Mouse (Mus musculus) gastrocnemius, adult 2 months (tissue): ENCODE results near the gene Zfp276. TPM values are rescaled to one million over a fixed set of nuclear protein-coding genes. Genes with fewer than 3 reads are reported as not detected.
"Not testable (repeated sequence)": the region's sequence is repeated elsewhere in the genome, so short reads cannot be mapped to it uniquely, and the experiment has no call there.

Experiments used
- DNase-seq: peaks from one replicate; pipeline ENCODE4 v3.0.0; 2022
- H3K27ac ChIP-seq: fragments of 200-600 bp; 2 replicates; pipeline ENCODE4 v1.8.1; 2022; ENCODE audit warnings: mild to moderate bottlenecking
- H3K4me3 ChIP-seq: fragments of 200-600 bp; 2 replicates; pipeline ENCODE4 v1.8.1; 2022; ENCODE audit warnings: mild to moderate bottlenecking, moderate library complexity
- CTCF ChIP-seq: fragments of 200-600 bp; IDR thresholded peaks from 2 replicates; pipeline ENCODE4 v1.8.1; 2022; ENCODE audit warnings: antibody characterized with exemption, mild to moderate bottlenecking, moderate library complexity
- intact Hi-C: fragments of 180-260 bp; cut with DNase I; formaldehyde crosslinking; loops from one replicate; pipeline ENCODE4 v1.15.1; 2025
- long read RNA-seq, 2 experiments: library from polyadenylated mRNA; stranded (forward); transcript quantifications; one replicate each; pipeline ENCODE4 v2.0.0; 2021
- total RNA-seq, 2 experiments: library from RNA; stranded (reverse); gene quantifications; 2 replicates each; pipeline ENCODE4 v1.2.3; 2021

The Zfp276 gene
- 1 to 10 TPM; 5.2 to 8.1 TPM for total RNA-seq
- long read RNA-seq, experiment 1, full-length matches to known transcripts: 2 of 6 reads
- long read RNA-seq, experiment 1, partial matches to known transcripts: 0 of 6 reads
- long read RNA-seq, experiment 1, other reads (novel, unspliced or antisense): 4 of 6 reads
- long read RNA-seq, experiment 2, full-length matches to known transcripts: 2 of 8 reads
- long read RNA-seq, experiment 2, partial matches to known transcripts: 0 of 8 reads
- long read RNA-seq, experiment 2, other reads (novel, unspliced or antisense): 6 of 8 reads

DNA sequence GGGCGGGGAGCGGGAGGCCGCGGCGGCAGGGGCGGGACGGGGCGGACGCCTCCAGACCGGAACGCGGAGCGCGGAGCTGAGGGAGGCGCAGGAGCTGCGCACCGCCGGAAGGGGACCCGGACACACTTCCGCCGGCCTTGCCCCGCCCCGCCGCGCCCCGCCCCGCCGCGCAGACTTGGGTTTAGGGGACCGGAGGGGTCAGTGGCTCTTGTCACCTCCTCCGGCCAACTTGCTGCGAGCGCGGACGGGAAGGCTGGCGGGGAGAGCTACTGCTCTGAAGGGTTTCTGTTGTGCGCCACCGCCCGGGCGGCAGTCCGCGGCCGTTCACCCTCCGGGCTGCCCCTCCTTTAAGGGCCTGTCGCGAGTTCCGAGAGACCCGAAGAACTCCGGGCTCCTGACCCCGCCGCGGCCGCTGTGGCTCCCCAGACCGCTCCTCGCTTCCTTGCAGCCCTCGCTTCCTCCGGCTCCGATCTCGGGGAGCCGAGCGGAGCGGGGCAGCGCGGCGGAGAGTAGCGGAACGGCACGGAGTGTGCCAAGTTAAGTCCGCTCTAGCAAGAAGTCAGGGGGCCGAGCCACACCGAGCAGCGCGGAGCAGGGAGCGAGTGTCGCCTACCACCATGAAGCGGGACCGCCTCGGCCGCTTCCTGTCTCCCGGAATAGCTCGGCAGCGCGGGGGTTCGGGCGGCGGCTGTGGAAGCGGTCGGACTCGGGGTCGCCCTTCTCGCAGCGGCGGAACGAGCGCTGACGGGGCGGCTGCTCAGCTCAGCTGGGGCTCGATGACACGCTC is at the start of gene Zfp276, which contains the start of gene Vps9d1:
TSS of gene Zfp276 (plus strand) at position 97 of the 787 bp plus-strand sequence.
TSS of gene Vps9d1 (minus strand) at position 250 of the 787 bp plus-strand sequence.
- peak; percentile 93 for DNase-seq
- intact Hi-C loops: no loop called here
- peak within 1 kb of the TSS; percentile 85 for H3K4me3 ChIP-seq
- TF ChIP-seq CTCF: peak; percentile 3
- peak within 1 kb of the TSS; percentile 95 for H3K27ac ChIP-seq

GRCm38 (mm10) chr8:123211876-123212275 is 42.1 kb upstream of the Zfp276 start:
- Histone ChIP-seq H3K4me3 (peak overlapping the region; percentile 81), H3K27ac (peak overlapping the region; percentile 94)
- no peak for DNase-seq
- intact Hi-C loops: loop anchor here (5.0 kb wide), 1 partner anchor 110 kb away; the partner anchor contains the start of gene Rpl13
- no peak for TF ChIP-seq CTCF

DNA sequence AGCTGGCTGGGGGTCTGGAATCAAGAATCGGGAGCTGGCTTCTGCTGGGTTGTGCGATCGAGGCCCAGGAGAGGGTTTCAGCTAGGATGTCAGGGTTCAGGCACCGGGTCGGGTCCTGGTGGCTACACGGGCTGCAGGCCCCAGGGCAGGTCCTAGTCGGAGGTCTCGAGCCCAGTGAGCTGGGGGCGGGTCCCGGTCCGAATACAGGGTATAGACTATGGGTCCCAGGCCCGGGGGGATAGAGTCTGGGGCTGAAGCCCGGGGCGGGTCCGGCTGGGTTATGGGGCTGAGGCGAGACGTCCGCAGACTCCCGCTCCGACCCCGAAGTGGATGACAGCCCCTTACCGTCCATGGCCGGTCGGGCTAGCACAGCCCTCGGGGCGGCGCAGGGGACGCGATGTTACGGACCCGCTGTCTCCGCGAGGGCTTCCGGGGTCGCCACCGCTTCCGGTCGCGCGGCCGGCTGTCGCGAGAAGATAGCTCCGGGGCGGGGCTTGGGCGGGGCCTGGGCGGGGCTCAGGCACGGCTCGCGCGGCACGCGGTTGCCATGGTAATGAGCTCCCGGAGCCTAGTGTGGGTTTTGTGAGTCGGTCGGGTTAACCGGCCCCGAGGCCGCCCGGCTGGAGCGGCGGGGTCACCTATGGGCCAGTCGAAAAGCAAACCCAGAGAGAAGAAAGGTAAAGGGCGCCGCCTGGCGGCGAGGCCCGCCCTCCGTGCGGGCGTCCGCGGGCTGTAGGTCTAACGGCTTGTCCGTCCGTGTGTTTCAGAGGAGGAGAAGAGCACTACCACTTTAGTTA is 41.5 kb upstream of the Zfp276 start, which contains the start of the genes Chmp1a and Spata33:
TSS of gene Chmp1a (minus strand) at position 443 of the 797 bp plus-strand sequence.
TSS of gene Spata33 (plus strand) at position 512 of the 797 bp plus-strand sequence.
- intact Hi-C loops: loop anchor here (5.0 kb wide), 1 partner anchor 110 kb away; the partner anchor contains the start of gene Rpl13

GRCm38 (mm10) chr8:123213118-123213772 is 40.8 kb upstream of the Zfp276 start:
- DNase-seq: no peak
- Histone ChIP-seq H3K4me3 (peak overlapping the region; percentile 81), H3K27ac (peak overlapping the region; percentile 94)
- intact Hi-C loops: loop anchor here (5.0 kb wide), 1 partner anchor 111 kb away; the partner anchor contains the start of gene Rpl13
- no peak for TF ChIP-seq CTCF

More for the DNA sequence above, 41.5 kb upstream of the Zfp276 start, which contains the start of the genes Chmp1a and Spata33:
- Histone ChIP-seq H3K27ac (peak within 1 kb of the TSS; percentile 94), H3K4me3 (peak within 1 kb of the TSS; percentile 81)
- peak; percentile 91 for DNase-seq
- TF ChIP-seq CTCF: peak; percentile 95

DNA sequence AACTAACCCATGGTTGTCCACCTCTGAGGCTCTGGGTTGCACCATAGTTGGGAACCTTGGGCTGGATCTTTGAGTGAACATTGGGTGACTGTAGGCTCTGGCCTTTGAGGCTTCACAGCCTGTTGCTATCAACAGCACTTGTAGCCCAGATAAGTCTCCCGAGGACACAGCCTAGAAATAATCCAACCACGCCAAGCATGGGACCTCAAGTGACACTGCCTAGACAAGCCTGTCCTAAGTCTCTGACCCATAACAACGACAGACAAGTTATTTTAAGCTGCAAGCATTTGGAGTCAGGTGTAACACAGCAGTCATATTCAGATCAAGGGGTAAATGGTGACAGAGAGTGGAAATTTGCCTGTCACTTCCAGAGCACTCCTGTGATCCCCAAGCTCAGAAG is 38.6 kb upstream of the Zfp276 start:
- H3K4me3 ChIP-seq: no peak overlapping the region
- H3K27ac ChIP-seq: peak overlapping the region; percentile 43
- intact Hi-C loops: no loop called here
- no peak for TF ChIP-seq CTCF
- no peak for DNase-seq

DNA sequence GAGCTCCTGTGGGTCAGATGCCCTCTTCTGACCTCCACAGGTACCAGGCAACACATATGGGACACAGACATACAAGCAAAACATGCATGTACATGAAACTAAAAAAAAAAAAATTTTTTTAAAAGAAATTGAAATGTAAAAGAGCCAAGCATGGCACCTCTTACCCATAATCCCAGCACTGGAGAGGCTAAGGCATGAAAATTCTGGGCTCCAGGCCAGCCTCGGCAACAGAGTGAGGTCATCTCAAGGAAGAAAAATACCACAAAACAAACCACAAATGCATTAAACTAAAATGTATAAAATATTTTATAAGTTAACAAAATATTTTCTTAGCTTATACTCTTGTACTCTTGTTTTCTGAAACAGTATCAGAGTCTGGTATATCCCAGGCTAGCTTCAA is 33.1 kb upstream of the Zfp276 start:
- intact Hi-C loops: no loop called here
- Histone ChIP-seq H3K27ac (no peak overlapping the region), H3K4me3 (no peak overlapping the region)
- TF ChIP-seq CTCF: no peak
- no peak for DNase-seq

DNA sequence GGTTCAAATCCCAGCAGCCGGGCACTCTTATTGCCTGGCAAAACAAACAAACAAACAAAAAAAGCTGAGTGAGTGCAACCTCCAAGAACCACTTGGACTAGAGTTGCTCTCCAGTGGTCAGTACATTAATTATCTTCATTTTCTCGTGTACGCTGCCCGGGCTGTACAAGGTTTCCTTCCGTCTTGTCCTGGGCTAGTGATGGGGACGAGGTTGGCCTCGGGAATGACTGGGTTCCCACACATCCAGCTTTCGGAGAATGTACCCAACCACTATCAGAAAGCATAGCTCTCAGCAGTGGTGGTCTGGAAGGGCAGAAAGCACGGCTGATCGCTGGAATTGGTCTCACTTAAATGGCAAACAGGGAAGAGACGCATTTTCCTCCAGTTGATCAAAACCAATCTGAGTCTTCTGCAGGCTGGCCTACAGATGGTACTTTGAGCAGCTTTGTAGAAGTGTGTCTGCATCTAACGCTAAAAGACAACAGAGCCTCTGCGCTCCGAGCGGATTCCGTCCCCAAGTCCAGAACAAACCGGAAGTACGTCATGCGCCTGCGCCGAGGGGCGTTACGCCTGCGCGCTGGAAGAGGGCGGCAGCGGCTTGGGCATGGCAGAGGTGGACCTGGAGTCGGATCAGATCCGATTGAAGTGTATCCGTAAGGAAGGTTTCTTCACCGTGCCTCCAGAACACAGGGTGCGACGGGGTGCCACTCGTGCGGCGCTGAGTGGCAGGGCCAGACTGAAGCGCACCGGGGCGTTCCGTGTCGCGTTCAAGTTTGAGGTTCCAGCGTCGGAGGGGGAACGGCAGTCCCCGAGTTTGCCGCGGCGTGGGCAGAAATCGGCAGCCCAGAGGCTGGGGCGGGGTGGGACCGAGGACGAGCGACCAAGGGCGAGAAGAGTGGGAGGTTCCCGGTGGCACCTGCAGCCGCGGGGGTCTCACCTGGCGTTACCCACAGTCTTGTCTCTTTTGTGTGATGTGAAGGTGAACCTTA is 29.4 kb upstream of the Zfp276 start, which contains the start of gene Cdk10:
TSS of gene Cdk10 (plus strand) at position 565 of the 989 bp plus-strand sequence.
- intact Hi-C loops: no loop called here
- Histone ChIP-seq H3K4me3 (peak within 1 kb of the TSS; percentile 88), H3K27ac (peak within 1 kb of the TSS; percentile 96)
- no peak; the same call in 1 of the 2 replicates for TF ChIP-seq CTCF
- peak; percentile 95 for DNase-seq

- DNase-seq: no peak
- no peak overlapping the region for H3K27ac ChIP-seq
- H3K4me3 ChIP-seq: no peak overlapping the region
- TF ChIP-seq CTCF: no peak
- intact Hi-C loops: no loop called here
These were observed 25.6 kb upstream of the Zfp276 start for GRCm38 (mm10) chr8:123228416-123228815.

- intact Hi-C loops, H3K27ac ChIP-seq, DNase-seq, H3K4me3 ChIP-seq: not testable (repeated sequence)
These were observed 23.7 kb upstream of the Zfp276 start for GRCm38 (mm10) chr8:123230326-123230725.

DNA sequence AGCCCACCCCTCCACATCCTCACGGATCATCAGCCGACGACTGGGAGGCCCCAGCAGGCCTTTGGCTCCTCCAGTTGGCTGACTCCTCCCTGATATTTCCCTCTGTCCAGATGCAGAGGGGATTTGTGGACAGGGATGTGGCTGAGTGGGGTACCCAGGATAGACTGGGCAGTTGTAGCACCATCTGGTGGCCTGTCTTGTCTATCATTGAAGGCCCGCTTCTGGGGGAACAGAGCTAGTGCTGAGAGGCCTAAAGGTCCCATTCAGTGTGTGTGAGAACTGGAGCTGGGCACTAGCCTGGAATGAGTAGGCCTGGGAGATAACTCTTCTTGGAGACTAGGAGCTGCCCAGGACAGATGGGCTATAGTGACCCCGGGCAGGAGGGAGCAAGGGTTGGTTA is 22.3 kb upstream of the Zfp276 start:
- Histone ChIP-seq H3K27ac (no peak overlapping the region), H3K4me3 (no peak overlapping the region)
- TF ChIP-seq CTCF: peak; percentile 18; the same call in 1 of the 2 replicates
- intact Hi-C loops: no loop called here
- DNase-seq: no peak
